Mouse (Mus musculus) heart, adult 10 weeks (tissue): Measurements from ENCODE around the gene Arhgap9. TPM values are rescaled to one million over a fixed set of nuclear protein-coding genes. Genes with fewer than 3 reads are reported as not detected.

Experiments used
- polyA plus RNA-seq: library from polyadenylated mRNA; stranded (reverse); fragments of 350-450 nt; fragmentation: Illumina TruSeq; extraction: RNeasy Lipid Tissue Mini Kit (QIAGEN cat#74804); gene quantifications from one replicate; pipeline ENCODE4 v1.2.3, GENCODE M21; 2014; ENCODE audit warnings: low read depth, low replicate concordance

Gene Arhgap9
- polyA plus RNA-seq = 2.8 TPM

GRCm38 (mm10) chr10:127321621-127322020, at the start of gene Arhgap9:
Gene Arhgap9 (plus strand): TSS chr10:127321964.

DNA sequence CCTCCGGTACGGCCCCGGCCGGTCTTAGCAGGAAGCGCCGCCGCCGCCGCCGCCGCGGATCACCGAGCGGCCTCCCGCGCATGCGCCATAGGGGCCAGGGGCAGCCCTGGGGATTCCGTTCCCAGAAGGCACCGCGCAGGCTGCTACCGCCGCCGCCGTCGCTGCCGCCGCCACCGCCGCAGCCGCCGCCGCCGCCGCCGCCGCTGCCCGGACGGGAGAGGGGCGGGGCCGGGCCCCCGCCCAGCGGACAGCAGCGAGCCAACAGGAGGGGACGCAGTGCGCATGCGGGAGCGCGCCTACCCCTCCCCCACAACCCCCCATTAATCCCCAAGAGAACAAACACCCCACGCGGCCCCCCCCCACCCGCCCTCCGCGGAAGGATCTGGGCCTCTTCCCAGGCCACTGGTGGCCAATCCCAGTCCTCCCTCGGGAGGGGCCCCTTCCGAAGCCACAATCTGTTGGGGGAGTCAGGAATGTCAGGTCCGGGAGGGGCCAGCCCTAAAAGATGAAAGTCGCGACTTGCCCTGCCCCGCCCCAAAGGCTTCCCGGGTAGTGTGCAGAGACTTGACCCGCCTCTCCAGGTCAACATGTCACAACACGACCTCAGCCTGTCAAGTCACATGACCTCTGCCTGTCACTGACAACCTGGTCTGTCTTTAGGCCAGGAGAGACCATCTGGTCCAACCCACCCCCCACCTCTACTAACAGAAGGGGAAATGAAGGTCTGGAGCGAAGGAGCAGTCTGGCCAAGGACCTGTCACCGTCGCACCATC, 32.8 kb upstream of the Arhgap9 start, which contains the start of gene Mbd6:
Gene Mbd6, minus strand, starts transcription at position 219 of the 773 bp plus-strand sequence.

DNA sequence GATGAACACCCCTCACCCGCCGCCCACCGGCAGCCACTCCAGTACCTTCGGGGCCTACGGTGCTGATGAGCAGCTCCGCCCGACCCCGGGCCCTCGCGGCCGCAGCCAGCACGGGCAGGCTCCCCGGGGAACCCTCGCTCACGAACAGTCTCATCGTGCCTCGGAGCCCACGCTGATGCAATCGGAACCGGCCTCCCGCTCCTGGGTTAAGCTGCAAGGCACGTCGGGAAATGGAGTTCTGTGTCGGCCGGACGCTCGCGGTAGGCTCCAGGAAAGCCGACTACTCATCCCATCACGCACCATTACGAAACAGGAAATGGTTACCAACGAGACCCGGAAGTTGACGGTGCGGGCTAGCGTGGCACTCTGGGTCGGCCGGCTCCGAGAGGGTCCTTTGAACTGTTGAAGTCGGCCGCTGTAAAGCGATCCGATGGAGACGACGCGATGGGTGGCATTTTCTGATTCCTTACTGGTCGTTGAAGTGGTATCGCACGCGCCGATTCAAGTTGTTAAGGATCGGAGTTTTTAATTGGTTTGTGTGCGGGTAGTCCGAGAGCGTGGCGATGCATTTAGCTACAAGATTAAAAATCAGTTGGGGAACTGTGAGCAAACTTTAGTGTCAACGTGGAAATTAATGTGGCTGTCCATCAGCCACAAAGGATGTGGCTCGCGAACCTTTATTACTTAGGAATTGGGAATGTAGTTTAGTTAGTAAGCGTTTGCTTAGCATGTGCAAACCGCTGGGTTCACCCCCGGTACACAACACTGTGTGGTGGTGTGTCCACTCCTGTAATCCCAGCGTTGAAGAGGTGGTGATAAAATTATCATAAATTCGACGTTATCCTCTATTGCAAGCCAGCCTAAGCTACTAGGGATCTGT, 10.0 kb upstream of the Arhgap9 start, which contains the start of gene Mars:
Gene Mars, minus strand, starts transcription at position 311 of the 880 bp plus-strand sequence.

DNA sequence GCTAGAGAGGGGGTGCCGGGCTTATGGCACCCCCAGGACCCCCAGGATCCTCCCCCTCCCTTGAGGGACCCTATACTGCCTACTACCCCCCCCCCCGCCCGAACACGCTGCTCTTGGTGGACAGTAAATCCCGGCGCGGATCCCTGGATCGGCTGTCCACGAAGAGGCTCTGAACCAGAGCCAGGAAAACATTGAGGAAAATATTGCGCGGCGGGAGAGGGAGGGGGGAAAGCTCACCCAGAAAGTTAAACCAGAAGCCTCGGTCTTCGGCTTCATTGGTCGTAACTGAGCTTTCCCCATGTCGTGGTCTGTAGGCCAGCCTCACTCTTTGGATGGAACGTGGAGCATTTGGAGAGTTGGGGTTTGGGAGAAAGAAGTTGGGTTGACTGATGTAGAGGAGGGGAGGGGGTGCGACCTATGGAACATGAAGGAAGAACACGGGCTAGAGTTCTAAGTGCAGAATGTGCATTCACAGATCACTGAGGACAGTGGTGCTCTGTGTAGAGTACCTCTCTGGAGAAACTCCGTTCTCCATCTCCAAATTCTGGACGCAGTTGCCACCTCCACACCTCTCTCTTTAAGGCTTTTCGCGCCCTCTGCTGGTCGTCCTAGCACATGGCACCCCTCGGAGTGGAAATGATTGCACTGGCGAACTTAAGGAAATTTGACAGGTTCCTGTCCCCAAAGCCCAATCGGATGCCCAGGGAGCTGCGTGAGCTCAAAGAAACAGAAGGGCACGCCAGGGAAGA, 20.3 kb downstream of the Arhgap9 start, which contains the start of gene Gli1:
Gene Gli1, minus strand, starts transcription at position 84 of the 749 bp plus-strand sequence.

GRCm38 (mm10) chr10:127353909-127354895, 32.4 kb downstream of the Arhgap9 start, which contains the start of gene Inhbe:
Gene Inhbe (minus strand): TSS chr10:127354411.

DNA sequence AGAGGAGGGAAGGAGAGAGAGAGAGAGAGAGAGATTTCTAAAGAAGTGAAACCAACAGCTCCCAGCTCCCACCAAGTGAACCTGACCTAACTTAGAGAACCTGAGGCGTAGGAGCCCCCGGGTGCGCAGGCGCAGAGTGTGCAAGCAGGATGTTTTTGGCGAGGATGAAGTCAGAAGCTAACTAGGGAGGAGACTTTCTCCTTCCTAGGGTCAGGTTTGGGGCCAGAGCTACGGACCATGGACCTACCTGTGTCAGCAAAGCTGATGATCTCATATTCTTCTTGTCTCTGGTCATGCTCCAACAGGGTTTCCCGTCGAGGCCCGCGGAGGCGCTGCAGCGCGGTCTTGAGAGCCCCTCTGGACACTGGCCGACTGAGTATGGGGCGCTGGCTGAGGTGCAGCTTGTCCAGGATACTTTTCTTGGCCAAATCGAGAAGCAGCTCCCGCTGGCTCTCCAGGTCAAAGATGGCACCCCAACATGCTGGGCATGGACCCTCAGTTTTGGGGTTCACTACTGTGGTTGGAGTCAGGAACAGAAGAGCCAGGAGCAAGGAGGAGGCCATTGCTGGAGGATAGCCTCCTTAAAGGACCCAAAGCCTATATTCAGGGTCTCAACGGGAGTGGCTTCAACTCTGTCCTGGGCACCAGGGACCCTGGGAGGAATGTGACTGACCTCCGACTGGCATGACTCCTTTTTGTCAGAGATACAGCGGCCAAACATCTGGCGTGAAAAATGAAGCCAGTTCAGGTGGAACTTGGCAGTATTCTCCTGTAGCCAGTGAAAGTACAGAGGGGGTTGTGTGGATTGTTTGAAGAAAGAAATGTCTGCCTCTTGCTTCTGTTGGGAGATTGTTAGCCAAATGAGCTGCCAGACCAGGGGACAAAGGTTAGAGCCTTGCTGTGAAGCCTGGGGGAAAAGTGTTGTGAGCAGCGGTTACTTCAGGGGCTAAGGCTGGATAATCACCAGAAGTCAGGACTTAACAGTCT, 48.4 kb downstream of the Arhgap9 start, which contains the start of gene Inhbc:
Gene Inhbc, minus strand, starts transcription at position 598 of the 987 bp plus-strand sequence.

Other genes with a start within 250 kb of the Arhgap9 start
- gene Agap2, start 246.7 kb upstream of the Arhgap9 start, polyA plus RNA-seq = 2.9 TPM
- gene Os9, start 200.8 kb upstream of the Arhgap9 start, polyA plus RNA-seq = 36.6 TPM
- 1.5 TPM for gene B4galnt1, start 156.7 kb upstream of the Arhgap9 start, polyA plus RNA-seq
- 26.9 TPM for gene Slc26a10, start 141.3 kb upstream of the Arhgap9 start, polyA plus RNA-seq
- gene Arhgef25, start 131.9 kb upstream of the Arhgap9 start, polyA plus RNA-seq = 23.2 TPM
- gene Dtx3, start 126.2 kb upstream of the Arhgap9 start, polyA plus RNA-seq = 53.5 TPM
- 35.2 TPM for gene Pip4k2c, start 110.4 kb upstream of the Arhgap9 start, polyA plus RNA-seq
- gene Kif5a, start 58.6 kb upstream of the Arhgap9 start, polyA plus RNA-seq = 0.89 TPM
- 139 TPM for gene Dctn2, start 55.6 kb upstream of the Arhgap9 start, polyA plus RNA-seq
- gene Mbd6, start 32.9 kb upstream of the Arhgap9 start, polyA plus RNA-seq = 18.0 TPM
- gene Mars, start 10.2 kb upstream of the Arhgap9 start, polyA plus RNA-seq = 49.6 TPM
- 1.3 TPM for gene Gli1, start 20.0 kb downstream of the Arhgap9 start, polyA plus RNA-seq
- gene Inhbe, start 32.4 kb downstream of the Arhgap9 start, polyA plus RNA-seq = not detected
- gene Inhbc, start 48.5 kb downstream of the Arhgap9 start, polyA plus RNA-seq = not detected
- gene R3hdm2, start 58.4 kb downstream of the Arhgap9 start, polyA plus RNA-seq = 142 TPM
- gene Stac3, start 179.7 kb downstream of the Arhgap9 start, polyA plus RNA-seq = 1.7 TPM
- 37.8 TPM for gene Ndufa4l2, start 193.0 kb downstream of the Arhgap9 start, polyA plus RNA-seq
- gene Shmt2, start 200.5 kb downstream of the Arhgap9 start, polyA plus RNA-seq = 47.5 TPM
- not detected for gene Nxph4, start 212.6 kb downstream of the Arhgap9 start, polyA plus RNA-seq